Mouse (Mus musculus): ENCODE results near the gene Srgn. TPM values are rescaled to one million over a fixed set of nuclear protein-coding genes. Genes with fewer than 3 reads are reported as not detected.
"Not testable (repeated sequence)": the region's sequence is repeated elsewhere in the genome, so short reads cannot be mapped to it uniquely, and the experiment has no call there.

Srgn gene
- polyA plus RNA-seq, 1 experiment, result 11.2 TPM

GRCm38 (mm10) chr10:62469736-62470135 is 57.5 kb downstream of the Srgn start:
- no peak overlapping the region for H3K4me3 ChIP-seq (replicated peaks; ENCODE audit: insufficient read depth, low read depth, low read length)
- TF ChIP-seq CTCF (IDR thresholded peaks at IDR 0.05; ENCODE audit: borderline replicate concordance, insufficient read depth, low read depth, low read length) (no peak), POLR2A (IDR thresholded peaks at IDR 0.05; ENCODE audit: borderline replicate concordance, insufficient read depth, low read length) (no peak)
- no peaks in the 10 kb centered on the region for H3K27me3 ChIP-seq (ENCODE audit: control insufficient read depth, insufficient read depth, low read length)
- whole genome bisulfite sequencing, result 90% methylated on average over 4 of the region's 4 CpGs
- H3K27ac ChIP-seq (ENCODE audit: insufficient read depth, low read length), result no peak overlapping the region
- H3K4me1 ChIP-seq (ENCODE audit: control insufficient read depth, insufficient read depth, low read length), result no peaks in the 10 kb centered on the region
- no peak for DNase-seq

GRCm38 (mm10) chr10:62461321-62461720 is 65.9 kb downstream of the Srgn start:
- no peak for TF ChIP-seq CTCF (IDR thresholded peaks at IDR 0.05; ENCODE audit: borderline replicate concordance, insufficient read depth, low read depth, low read length)
- no peak for TF ChIP-seq POLR2A (IDR thresholded peaks at IDR 0.05; ENCODE audit: borderline replicate concordance, insufficient read depth, low read length)
- Histone ChIP-seq H3K4me1 (ENCODE audit: control insufficient read depth, insufficient read depth, low read length) (no peaks in the 10 kb centered on the region), H3K4me3 (replicated peaks; ENCODE audit: insufficient read depth, low read depth, low read length) (no peak overlapping the region), H3K27me3 (ENCODE audit: control insufficient read depth, insufficient read depth, low read length) (no peaks in the 10 kb centered on the region), H3K27ac (ENCODE audit: insufficient read depth, low read length) (no peak overlapping the region)
- DNase-seq, result no peak

DNA sequence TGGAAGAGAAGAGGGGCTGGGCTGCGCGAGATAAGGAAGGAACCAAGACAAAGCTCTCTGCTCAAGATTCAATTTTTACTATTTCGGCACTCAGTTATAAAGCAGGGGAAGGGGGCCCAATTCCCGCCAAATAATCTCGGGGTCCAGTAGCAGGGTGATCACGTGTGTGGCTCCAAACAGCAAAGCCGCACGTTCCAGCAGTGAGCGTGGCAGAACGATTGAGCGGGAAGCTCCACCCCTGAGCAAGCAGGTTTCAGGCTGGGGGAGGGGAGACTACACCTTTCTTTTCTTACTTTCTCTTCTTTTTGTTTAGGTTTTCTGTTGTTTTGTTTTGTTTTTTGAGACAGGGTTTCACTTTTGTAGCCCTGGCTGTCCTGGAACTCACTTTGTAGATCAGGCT is 75.2 kb downstream of the Srgn start:
- H3K27me3 ChIP-seq (ENCODE audit: control insufficient read depth, insufficient read depth, low read length); H3K4me3 ChIP-seq (replicated peaks; ENCODE audit: insufficient read depth, low read depth, low read length); H3K4me1 ChIP-seq (ENCODE audit: control insufficient read depth, insufficient read depth, low read length); DNase-seq; H3K27ac ChIP-seq (ENCODE audit: insufficient read depth, low read length): not testable (repeated sequence)
- 64% methylated on average over 11 of the region's 11 CpGs for WGBS

- 30% methylated on average over 18 of the region's 18 CpGs for whole genome bisulfite sequencing
- no peaks in the 10 kb centered on the region for H3K27me3 ChIP-seq (ENCODE audit: control insufficient read depth, insufficient read depth, low read length)
- H3K4me3 ChIP-seq (replicated peaks; ENCODE audit: insufficient read depth, low read depth, low read length), result peak overlapping the region; percentile 89
- TF ChIP-seq POLR2A (IDR thresholded peaks at IDR 0.05; ENCODE audit: borderline replicate concordance, insufficient read depth, low read length) (no peak), CTCF (IDR thresholded peaks at IDR 0.05; ENCODE audit: borderline replicate concordance, insufficient read depth, low read depth, low read length) (no peak)
- H3K27ac ChIP-seq (ENCODE audit: insufficient read depth, low read length), result peak overlapping the region; percentile 99
- peaks cover 3% of the 10 kb centered on the region; the same call in 1 of the 2 replicates for H3K4me1 ChIP-seq (ENCODE audit: control insufficient read depth, insufficient read depth, low read length)
- DNase-seq, result no peak
Measured at GRCm38 (mm10) chr10:62450280-62450640, 77.0 kb downstream of the Srgn start.

- H3K27me3 ChIP-seq (ENCODE audit: control insufficient read depth, insufficient read depth, low read length), result no peaks in the 10 kb centered on the region
- WGBS, result under 1% methylated on average over 73 of the region's 73 CpGs
- peaks cover 3% of the 10 kb centered on the region; the same call in 1 of the 2 replicates for H3K4me1 ChIP-seq (ENCODE audit: control insufficient read depth, insufficient read depth, low read length)
- TF ChIP-seq POLR2A (IDR thresholded peaks at IDR 0.05; ENCODE audit: borderline replicate concordance, insufficient read depth, low read length), result peak; percentile 60
- no peak for TF ChIP-seq CTCF (IDR thresholded peaks at IDR 0.05; ENCODE audit: borderline replicate concordance, insufficient read depth, low read depth, low read length)
- H3K27ac ChIP-seq (ENCODE audit: insufficient read depth, low read length), result peak within 1 kb of the TSS; percentile 99
- peak; percentile 88 to 96 for DNase-seq
- peak within 1 kb of the TSS; percentile 89 for H3K4me3 ChIP-seq (replicated peaks; ENCODE audit: insufficient read depth, low read depth, low read length)
Measured at GRCm38 (mm10) chr10:62449364-62450279, 77.6 kb downstream of the Srgn start, which contains the start of the genes 4930507D05Rik and Supv3l1. Gene 4930507D05Rik (plus strand): TSS chr10:62449489. Gene Supv3l1 (minus strand): TSS chr10:62449738.

Other genes starting within 250 kb of the Srgn start
- 206 and 213 TPM in 2 replicates for gene Hk1, start 147.5 kb downstream of the Srgn start, polyA plus RNA-seq (2012; rRNA removed)
- 1.7 and 2.6 TPM in 2 replicates for gene Hkdc1, start 105.0 kb downstream of the Srgn start, polyA plus RNA-seq (2012; rRNA removed)
- 0.49 and 0.70 TPM in 2 replicates for gene 4930507D05Rik, start 78.0 kb downstream of the Srgn start, polyA plus RNA-seq (2012; rRNA removed)
- gene Supv3l1, start 77.7 kb downstream of the Srgn start, polyA plus RNA-seq (2012; rRNA removed), result 37.3 TPM in 2 replicates
- 37.1 and 39.2 TPM in 2 replicates for gene Vps26a, start 40.6 kb downstream of the Srgn start, polyA plus RNA-seq (2012; rRNA removed)
- 124 and 125 TPM in 2 replicates for gene Kif1bp, start 51.0 kb upstream of the Srgn start, polyA plus RNA-seq (2012; rRNA removed)
- 18.2 and 19.9 TPM in 2 replicates for gene Ddx21, start 74.8 kb upstream of the Srgn start, polyA plus RNA-seq (2012; rRNA removed)
- 66.8 and 66.9 TPM in 2 replicates for gene Ddx50, start 123.8 kb upstream of the Srgn start, polyA plus RNA-seq (2012; rRNA removed)
- gene Stox1, start 198.7 kb upstream of the Srgn start, polyA plus RNA-seq (2012; rRNA removed), result 1.4 TPM in 2 replicates

Measured in cerebellum, adult 2 months (tissue).